Mouse (Mus musculus): ENCODE data around the gene Olfr382. TPM values are rescaled to one million over a fixed set of nuclear protein-coding genes. Genes with fewer than 3 reads are reported as not detected.
"Not testable (repeated sequence)": the region's sequence is repeated elsewhere in the genome, so short reads cannot be mapped to it uniquely, and the experiment has no call there.

Gene Olfr382
- not detected for polyA plus RNA-seq (2012; fragmentation: generic; extraction: Trizol)
- long read RNA-seq, experiment 1 = 0 reads
- long read RNA-seq, experiment 2 = 0 reads

- Histone ChIP-seq H3K36me3 (ENCODE audit: control insufficient read depth, insufficient read depth) (no peaks in the 10 kb centered on the region), H3K79me3 (ENCODE audit: low read depth) (no peaks in the 10 kb centered on the region), H3K27me3 (ENCODE audit: control insufficient read depth, insufficient read depth, insufficient read length) (no peaks in the 10 kb centered on the region), H3ac (ENCODE audit: control insufficient read depth, insufficient read length, low read depth) (no peak within 1 kb of the TSS), H3K4me3 (ENCODE audit: insufficient read depth, poor library complexity, severe bottlenecking) (no peak within 1 kb of the TSS), H3K79me2 (ENCODE audit: control insufficient read depth, insufficient read depth) (no peaks in the 10 kb centered on the region)
- TF ChIP-seq MYOD1 (IDR thresholded peaks at IDR 0.05; ENCODE audit: control insufficient read depth, insufficient read length, low read depth) (no peak), FOSL1 (IDR thresholded peaks at IDR 0.05; ENCODE audit: insufficient read depth, low read length, poor library complexity, severe bottlenecking) (no peak), MYOG (IDR thresholded peaks at IDR 0.05; ENCODE audit: control insufficient read depth, extremely low read depth, insufficient read length) (no peak), CEBPB (IDR thresholded peaks at IDR 0.05; ENCODE audit: low read depth) (no peak), CTCF (IDR thresholded peaks at IDR 0.05; ENCODE audit: control insufficient read depth, insufficient read depth, insufficient read length) (no peak), USF1 (IDR thresholded peaks at IDR 0.05; ENCODE audit: low read depth) (no peak), MAX (IDR thresholded peaks at IDR 0.05) (no peak)
Measured at GRCm38 (mm10) chr11:73517097-73517496, at the start of gene Olfr382. Gene Olfr382, minus strand, starts transcription at chr11:73517197.

DNA sequence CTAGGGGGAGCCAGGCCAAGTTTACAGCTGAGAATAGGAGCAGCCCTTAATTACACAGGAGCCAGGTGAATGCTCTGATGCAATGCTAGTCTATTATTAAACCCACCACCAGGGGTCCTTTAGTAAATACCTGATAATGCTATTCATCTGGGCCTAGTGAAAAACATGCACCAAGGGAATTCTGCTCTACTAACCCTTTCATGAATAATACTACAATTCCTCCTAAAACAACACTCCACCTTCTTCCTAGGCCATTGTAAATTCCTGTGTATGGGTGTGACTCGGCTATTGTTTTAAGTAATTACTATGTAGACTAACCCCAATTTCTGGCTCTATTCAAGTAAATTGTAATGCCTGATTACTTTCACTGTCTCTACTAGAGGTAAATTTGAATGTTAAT, 12.0 kb upstream of the Olfr382 start:
- H3ac ChIP-seq (ENCODE audit: control insufficient read depth, insufficient read length, low read depth); H3K4me3 ChIP-seq (ENCODE audit: insufficient read depth, poor library complexity, severe bottlenecking); H3K36me3 ChIP-seq (ENCODE audit: control insufficient read depth, insufficient read depth); H3K79me2 ChIP-seq (ENCODE audit: control insufficient read depth, insufficient read depth); H3K27me3 ChIP-seq (ENCODE audit: control insufficient read depth, insufficient read depth, insufficient read length); H3K79me3 ChIP-seq (ENCODE audit: low read depth): not testable (repeated sequence)

DNA sequence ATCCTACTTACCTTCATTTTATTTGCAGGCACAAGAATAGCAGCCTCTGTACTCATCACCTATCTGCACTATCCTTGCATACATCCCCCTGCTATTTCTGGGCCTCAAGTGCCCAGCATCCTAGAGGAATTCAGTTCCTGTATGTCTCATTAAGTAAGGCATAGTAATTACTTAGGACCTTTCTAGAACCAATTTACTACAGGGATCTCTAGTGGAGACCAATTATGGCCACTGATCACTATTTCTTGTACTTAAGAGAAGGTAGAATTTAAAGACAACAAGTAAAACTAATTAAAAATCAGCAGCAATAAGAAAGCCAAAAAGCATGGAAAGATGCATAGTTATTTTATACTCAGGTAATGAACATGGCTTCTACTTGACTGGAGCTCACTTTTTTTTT, 25.5 kb downstream of the Olfr382 start, which contains the start of gene Olfr381:
Gene Olfr381 (minus strand): TSS at position 101 of the 400 bp plus-strand sequence.
- H3K4me3 ChIP-seq (ENCODE audit: insufficient read depth, poor library complexity, severe bottlenecking) = no peak within 1 kb of the TSS
- H3K36me3 ChIP-seq (ENCODE audit: control insufficient read depth, insufficient read depth) = no peaks in the 10 kb centered on the region
- H3K79me3 ChIP-seq (ENCODE audit: low read depth) = no peaks in the 10 kb centered on the region
- no peak within 1 kb of the TSS for H3ac ChIP-seq (ENCODE audit: control insufficient read depth, insufficient read length, low read depth)
- no peaks in the 10 kb centered on the region for H3K27me3 ChIP-seq (ENCODE audit: control insufficient read depth, insufficient read depth, insufficient read length)
- no peaks in the 10 kb centered on the region for H3K79me2 ChIP-seq (ENCODE audit: control insufficient read depth, insufficient read depth)
- TF ChIP-seq CTCF (IDR thresholded peaks at IDR 0.05; ENCODE audit: control insufficient read depth, insufficient read depth, insufficient read length) (no peak), CEBPB (IDR thresholded peaks at IDR 0.05; ENCODE audit: low read depth) (no peak), MYOD1 (IDR thresholded peaks at IDR 0.05; ENCODE audit: control insufficient read depth, insufficient read length, low read depth) (no peak), FOSL1 (IDR thresholded peaks at IDR 0.05; ENCODE audit: insufficient read depth, low read length, poor library complexity, severe bottlenecking) (no peak), MAX (IDR thresholded peaks at IDR 0.05) (no peak), USF1 (IDR thresholded peaks at IDR 0.05; ENCODE audit: low read depth) (no peak), MYOG (IDR thresholded peaks at IDR 0.05; ENCODE audit: control insufficient read depth, extremely low read depth, insufficient read length) (no peak)

Other genes starting within 250 kb of the Olfr382 start
- gene Trpv3, start 249.8 kb downstream of the Olfr382 start, polyA plus RNA-seq (2012; fragmentation: generic; extraction: Trizol) = under 0.01 TPM
- 0.60 TPM for gene Aspa, start 187.6 kb downstream of the Olfr382 start, polyA plus RNA-seq (2012; fragmentation: generic; extraction: Trizol)
- not detected for gene Gm49340, start 187.5 kb downstream of the Olfr382 start, polyA plus RNA-seq (2012; fragmentation: generic; extraction: Trizol)
- gene Spata22, start 187.5 kb downstream of the Olfr382 start, polyA plus RNA-seq (2012; fragmentation: generic; extraction: Trizol) = not detected
- gene Olfr20, start 166.4 kb downstream of the Olfr382 start, polyA plus RNA-seq (2012; fragmentation: generic; extraction: Trizol) = not detected
- gene Olfr376, start 146.0 kb downstream of the Olfr382 start, polyA plus RNA-seq (2012; fragmentation: generic; extraction: Trizol) = not detected
- gene Olfr1, start 117.6 kb downstream of the Olfr382 start, polyA plus RNA-seq (2012; fragmentation: generic; extraction: Trizol) = not detected
- not detected for gene Olfr378, start 88.7 kb downstream of the Olfr382 start, polyA plus RNA-seq (2012; fragmentation: generic; extraction: Trizol)
- gene Olfr380, start 59.7 kb downstream of the Olfr382 start, polyA plus RNA-seq (2012; fragmentation: generic; extraction: Trizol) = not detected
- gene Olfr381, start 25.6 kb downstream of the Olfr382 start, polyA plus RNA-seq (2012; fragmentation: generic; extraction: Trizol) = not detected
- not detected for gene Olfr385, start 75.8 kb upstream of the Olfr382 start, polyA plus RNA-seq (2012; fragmentation: generic; extraction: Trizol)
- gene Olfr384, start 81.4 kb upstream of the Olfr382 start, polyA plus RNA-seq (2012; fragmentation: generic; extraction: Trizol) = not detected
- not detected for gene Zfp735, start 171.6 kb upstream of the Olfr382 start, polyA plus RNA-seq (2012; fragmentation: generic; extraction: Trizol)

All from C2C12 (cell line).